Mouse (Mus musculus) E14TG2a.4 (cell line): Measurements from ENCODE around the gene Csmd2.

Experiments
- CTCF ChIP-seq: conservative IDR thresholded peaks from 2 replicates; pipeline ENCODE4 v1.5.1; 2014; ENCODE audit warnings: low read length
- NANOG ChIP-seq: IDR thresholded peaks from 2 replicates; pipeline ENCODE4 v1.6.1; 2014; ENCODE audit warnings: borderline replicate concordance, low read length, mixed read lengths

DNA sequence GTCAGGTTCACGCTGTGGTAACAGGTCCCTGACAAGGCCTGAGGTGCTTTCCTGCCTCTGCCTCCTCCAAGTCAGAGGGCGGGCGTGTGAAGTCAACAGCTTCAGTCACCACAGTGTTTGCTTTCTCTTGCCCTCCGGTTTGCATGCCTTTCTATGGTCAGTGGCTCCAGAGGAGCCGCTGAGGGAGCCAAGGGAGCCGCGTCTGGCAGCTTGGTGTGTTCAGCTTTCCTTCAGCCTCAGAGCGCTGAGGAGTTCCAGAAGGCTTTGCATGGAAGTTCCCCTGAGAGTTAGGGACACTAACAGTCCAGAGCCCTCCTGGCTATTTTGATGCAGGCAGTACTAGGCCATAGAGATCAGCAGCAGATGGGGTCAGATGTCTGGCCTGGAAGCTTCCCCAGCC is 441.9 kb downstream of the Csmd2 start:
- TF ChIP-seq CTCF: no peak
- no peak for TF ChIP-seq NANOG
